Mouse (Mus musculus) gastrocnemius, postnatal 36 days (tissue): Measurements from ENCODE around the gene Clptm1. TPM values are rescaled to one million over a fixed set of nuclear protein-coding genes. Genes with fewer than 3 reads are reported as not detected.
A peak's percentile ranks its signal among the peaks of the same experiment; 100 is the strongest.
"Not testable (repeated sequence)": the region's sequence is repeated elsewhere in the genome, so short reads cannot be mapped to it uniquely, and the experiment has no call there.

Source experiments
- DNase-seq, 2 experiments: peaks; one replicate each; pipeline ENCODE4 v3.0.0; 2022
- intact Hi-C: fragments of 180-260 bp; cut with DNase I; formaldehyde crosslinking; loops from one replicate; pipeline ENCODE4 v1.15.1; 2025
- total RNA-seq, 2 experiments: library from RNA; stranded (reverse); gene quantifications; 2 replicates each; pipeline ENCODE4 v1.2.3; 2021

Clptm1 gene
- total RNA-seq, 2 experiments from 2014 or later, result 39.2 to 45.7 TPM

GRCm38 (mm10) chr7:19622241-19622640 lies 42.6 kb downstream of the Clptm1 start:
- no peak for DNase-seq
- intact Hi-C loops, result no loop called here

GRCm38 (mm10) chr7:19620811-19621210 lies 44.0 kb downstream of the Clptm1 start:
- intact Hi-C loops, result loop anchor here (2.0 kb wide), 1 partner anchor 30 kb away; no protein-coding TSS in a partner anchor
- no peak for DNase-seq

GRCm38 (mm10) chr7:19619004-19619801 lies 45.6 kb downstream of the Clptm1 start:
- intact Hi-C loops, result no loop called here
- DNase-seq, result peak; percentile 39 to 47

GRCm38 (mm10) chr7:19615036-19615577 lies 49.7 kb downstream of the Clptm1 start:
- DNase-seq, result no peak
- intact Hi-C loops, result no loop called here

- DNase-seq, result no peak
- intact Hi-C loops, result no loop called here
Measured at GRCm38 (mm10) chr7:19610969-19611368, 53.9 kb downstream of the Clptm1 start.

GRCm38 (mm10) chr7:19609641-19610332 lies 55.0 kb downstream of the Clptm1 start:
- DNase-seq, result no peak
- intact Hi-C loops, result no loop called here

- intact Hi-C loops, result no loop called here
- DNase-seq, result no peak
Measured at GRCm38 (mm10) chr7:19607291-19607690, 57.5 kb downstream of the Clptm1 start.

- DNase-seq, intact Hi-C loops: not testable (repeated sequence)
Measured at GRCm38 (mm10) chr7:19604606-19605214, 60.1 kb downstream of the Clptm1 start.

- DNase-seq, result peak; percentile 93 to 97
- intact Hi-C loops, result no loop called here
Measured at GRCm38 (mm10) chr7:19603849-19604605, 60.8 kb downstream of the Clptm1 start, which contains the start of gene Clasrp. Gene Clasrp, minus strand, starts transcription at chr7:19604486.

GRCm38 (mm10) chr7:19603055-19603454 lies 61.8 kb downstream of the Clptm1 start:
- DNase-seq, result no peak
- intact Hi-C loops, result no loop called here

- intact Hi-C loops, result no loop called here
- DNase-seq, result no peak
Measured at GRCm38 (mm10) chr7:19600562-19600961, 64.3 kb downstream of the Clptm1 start.

GRCm38 (mm10) chr7:19593061-19593730 lies 71.6 kb downstream of the Clptm1 start:
- intact Hi-C loops, result no loop called here
- no peak for DNase-seq

- intact Hi-C loops, result loop anchor here (2.0 to 5.0 kb wide), 2 partner anchors 31 to 88 kb away; no protein-coding TSS in a partner anchor
- peak in 1 of 2 experiments; percentile 51 for DNase-seq
Measured at GRCm38 (mm10) chr7:19589917-19590316, 74.9 kb downstream of the Clptm1 start.

GRCm38 (mm10) chr7:19589207-19589606 lies 75.6 kb downstream of the Clptm1 start:
- DNase-seq, result peak; percentile 32 to 33
- intact Hi-C loops, result loop anchor here (5.0 kb wide), 1 partner anchor 87 kb away; no protein-coding TSS in a partner anchor

- intact Hi-C loops, result loop anchor here (5.0 kb wide), 1 partner anchor 84 kb away; no protein-coding TSS in a partner anchor
- no peak for DNase-seq
Measured at GRCm38 (mm10) chr7:19586269-19586668, 78.6 kb downstream of the Clptm1 start.
